In the genomic region with DNA sequence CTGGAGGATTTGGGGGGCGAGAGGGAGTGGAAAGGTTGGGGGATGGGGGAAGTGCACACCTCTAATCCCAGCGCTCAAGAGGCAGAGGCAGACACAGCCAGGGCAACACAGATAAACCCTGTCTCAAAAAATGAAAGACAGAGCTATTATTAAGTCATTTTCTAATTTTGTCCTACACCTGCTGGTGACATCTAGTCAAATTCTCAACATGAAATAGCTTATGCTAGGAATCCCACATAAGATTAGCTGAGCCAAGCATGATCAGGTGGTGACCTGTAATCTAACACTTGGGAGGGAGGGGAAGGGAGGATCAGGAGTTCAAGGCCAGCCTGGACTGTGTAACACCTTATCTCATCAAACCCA, we compare ENCODE assay signal across 8 mouse cellular contexts. TPM values are rescaled to one million over a fixed set of nuclear protein-coding genes. Genes with fewer than 3 reads are reported as not detected.
DNase-seq lines count a peak whose midpoint lies in the region; ATAC-seq lines count a peak whose summit lies in the region.

No protein-coding gene starts in this region.

- no peak for DNase-seq in kidney, postnatal 36 days
- DNase-seq in R1 (ENCODE audit: low read depth, low spot score): peak; percentile 54
- DNase-seq in heart, adult 9 months (ENCODE audit: low spot score in 2 of 2): peak; percentile 21 to 26
- DNase-seq in liver, embryonic 13.5 days: no peak
- peak; percentile 46 for DNase-seq in testis, postnatal 10 days (ENCODE audit: low spot score)
- no peak for DNase-seq in left cerebral cortex, postnatal 25 days (ENCODE audit: low spot score in 2 of 2)
- no peak for DNase-seq in embryo, embryonic 9.5 days (ENCODE audit: extremely low spot score)

- intact Hi-C loops in left cerebral cortex, postnatal 25 days (cut with DNase I): loop anchor here (2.0 kb wide), 1 partner anchor 142 kb away; a partner anchor contains a TSS

- WGBS in kidney, embryonic 14.5 days: 43% methylated on average over 2 of the region's 2 CpGs
- WGBS in liver, embryonic 13.5 days (ENCODE audit: insufficient replicate concordance): 26% methylated on average over 2 of the region's 2 CpGs

- peaks cover 3% of the 10 kb centered on the region; the same call in 1 of the 2 replicates for H3K4me1 ChIP-seq in kidney, embryonic 14.5 days (ENCODE audit: control insufficient read depth, insufficient read depth, low read length)
- H3K4me1 ChIP-seq in liver, embryonic 13.5 days (replicated peaks): peaks cover 37% of the 10 kb centered on the region

- 0 out of 2 replicates have a peak, but pooled peaks have one; percentile 6 for ATAC-seq in kidney, embryonic 14.5 days (ENCODE audit: low FRiP score, low TSS enrichment)
- ATAC-seq in liver, embryonic 13.5 days (ENCODE audit: low read depth): no peak

- no peaks in the 10 kb centered on the region for H3K27me3 ChIP-seq in kidney, embryonic 14.5 days (ENCODE audit: control insufficient read depth, insufficient read depth, low read length)
- H3K27me3 ChIP-seq in liver, embryonic 13.5 days: no peaks in the 10 kb centered on the region

- H3K27ac ChIP-seq in kidney, embryonic 14.5 days (ENCODE audit: low read depth, low read length): peak overlapping the region; percentile 98
- peak overlapping the region; percentile 98 for H3K27ac ChIP-seq in liver, embryonic 13.5 days

- H3K9ac ChIP-seq in kidney, embryonic 14.5 days (ENCODE audit: low read depth, low read length): peak overlapping the region; percentile 53; the same call in 1 of the 2 replicates
- H3K9ac ChIP-seq in liver, embryonic 13.5 days: peak overlapping the region; percentile 98

- peak overlapping the region; percentile 44 for H3K4me2 ChIP-seq in kidney, embryonic 14.5 days (replicated peaks; ENCODE audit: low read depth, low read length)
- peak overlapping the region; percentile 86 for H3K4me2 ChIP-seq in liver, embryonic 13.5 days

- H3K9me3 ChIP-seq in kidney, embryonic 14.5 days (ENCODE audit: control insufficient read depth, low read length): no peaks in the 10 kb centered on the region
- H3K9me3 ChIP-seq in liver, embryonic 13.5 days (replicated peaks): no peaks in the 10 kb centered on the region

- H3K4me3 ChIP-seq in kidney, embryonic 14.5 days (ENCODE audit: low read length): peak overlapping the region; percentile 99
- peak overlapping the region; percentile 98 for H3K4me3 ChIP-seq in liver, embryonic 13.5 days (replicated peaks)

- peaks cover 21% of the 10 kb centered on the region for H3K36me3 ChIP-seq in kidney, embryonic 14.5 days (ENCODE audit: control insufficient read depth, insufficient read depth, low read length)
- H3K36me3 ChIP-seq in liver, embryonic 13.5 days: peaks cover 22% of the 10 kb centered on the region

RNA-seq across cellular contexts. Expression of a gene that starts 1.0 kb away (rescaled TPM):
- polyA plus RNA-seq in kidney, embryonic 14.5 days (2014; fragmentation: Nextera tagmentation; extraction: Ambion mirVana): 121 and 178 TPM in 2 replicates
- 56.2 and 68.4 TPM in 2 replicates for polyA plus RNA-seq in liver, embryonic 13.5 days (2015; fragmentation: Nextera tagmentation; extraction: Ambion mirVana)
- 10 to 100 TPM; 53.5 to 55.1 TPM for total RNA-seq in left cerebral cortex, postnatal 25 days (2021)

Comparison
In these comparisons a context has a peak if more than half of its experiments do, and no peak if none do; other contexts are left out.
1. DNase-seq: peak in R1 (single experiment), heart, adult 9 months (2 of 2) and testis, postnatal 10 days (single experiment); none in kidney, postnatal 36 days (0 of 2), liver, embryonic 13.5 days (single experiment), left cerebral cortex, postnatal 25 days (0 of 2) and embryo, embryonic 9.5 days (single experiment).